Mouse (Mus musculus) forebrain, embryonic 14.5 days (tissue): ENCODE data around the gene Rab11fip3. TPM values are rescaled to one million over a fixed set of nuclear protein-coding genes. Genes with fewer than 3 reads are reported as not detected.

Source experiments
- ATAC-seq: fragments of 200-750 bp; cut with Nextera tagmentation; 2 replicates; pipeline ENCODE4 v1.8.0; 2017; ENCODE audit warnings: mild to moderate bottlenecking, moderate library complexity
- DNase-seq: peaks from one replicate; pipeline ENCODE4 v3.0.0-alpha.2; 2015; ENCODE audit warnings: low spot score
- H3K27ac ChIP-seq: fragments of 300-500 bp; sonication (generic); 2 replicates; pipeline ENCODE4 v1.5.1; 2014; ENCODE audit warnings: low read depth, mild to moderate bottlenecking, control low read depth, low read length, moderate library complexity
- H3K27me3 ChIP-seq: fragments of 300-500 bp; sonication (generic); replicated peaks from 2 replicates; pipeline ENCODE4 v1.6.1; 2014; ENCODE audit warnings: low read length, control low read depth, mixed read lengths; ENCODE audit not compliant: control insufficient read depth, insufficient read depth
- H3K36me3 ChIP-seq: fragments of 300-500 bp; sonication (generic); 2 replicates; pipeline ENCODE4 v1.6.1; 2014; ENCODE audit warnings: low read length, control low read depth; ENCODE audit not compliant: control insufficient read depth, insufficient read depth
- H3K4me1 ChIP-seq: fragments of 300-500 bp; sonication (generic); 2 replicates; pipeline ENCODE4 v1.6.1; 2014; ENCODE audit warnings: antibody characterized with exemption, low read length, control low read depth; ENCODE audit not compliant: control insufficient read depth, insufficient read depth
- H3K4me2 ChIP-seq: fragments of 300-500 bp; sonication (generic); 2 replicates; pipeline ENCODE4 v1.6.1; 2014; ENCODE audit warnings: mild to moderate bottlenecking, control low read depth, low read length
- H3K4me3 ChIP-seq: fragments of 300-500 bp; sonication (generic); 2 replicates; pipeline ENCODE4 v1.5.1; 2014; ENCODE audit warnings: low read depth, low read length, control low read depth
- H3K9ac ChIP-seq: fragments of 300-500 bp; sonication (generic); 2 replicates; pipeline ENCODE4 v1.6.1; 2014; ENCODE audit warnings: mild to moderate bottlenecking, low read length, control low read depth, moderate library complexity
- H3K9me3 ChIP-seq: fragments of 300-500 bp; sonication (generic); replicated peaks from 2 replicates; pipeline ENCODE4 v1.6.1; 2016; ENCODE audit warnings: low read length, control low read depth, mixed read lengths; ENCODE audit not compliant: control insufficient read depth
- WGBS: fragments of 180-500 bp; shearing (Covaris S2); extraction: QIAGEN DNeasy Blood & Tissue Kit; methylation state at CpG from one replicate; pipeline ENCODE4 v1.1.7; 2014; 5-methylcytosine and 5-hydroxymethylcytosine counted together
- polyA plus RNA-seq: library from polyadenylated mRNA; unstranded; fragments of >200 nt; fragmentation: Nextera tagmentation; extraction: Ambion mirVana; gene quantifications from 2 replicates; pipeline ENCODE4 v1.2.1, GENCODE M21; 2014

Rab11fip3 gene
- polyA plus RNA-seq, 1 experiment from 2014 or later: 15.2 TPM

- Histone ChIP-seq H3K9ac (peak overlapping the region; percentile 90), H3K4me2 (peak overlapping the region; percentile 60), H3K27me3 (no peaks in the 10 kb centered on the region), H3K27ac (no peak overlapping the region), H3K4me1 (peaks cover 13% of the 10 kb centered on the region; the same call in 1 of the 2 replicates), H3K4me3 (peak overlapping the region; percentile 90; the same call in 1 of the 2 replicates), H3K36me3 (peaks cover 8% of the 10 kb centered on the region), H3K9me3 (no peaks in the 10 kb centered on the region)
- no peak for DNase-seq
- 97% methylated on average over 1 of the region's 1 CpGs for WGBS
- ATAC-seq: no peak
These were observed 85.3 kb downstream of the Rab11fip3 start for GRCm38 (mm10) chr17:25984066-25984465.

GRCm38 (mm10) chr17:25982913-25983312 lies 86.4 kb downstream of the Rab11fip3 start:
- no peaks in the 10 kb centered on the region for H3K27me3 ChIP-seq
- ATAC-seq (no peak), DNase-seq (no peak)
- no peak overlapping the region for H3K9ac ChIP-seq
- no peak overlapping the region for H3K4me2 ChIP-seq
- H3K9me3 ChIP-seq: no peaks in the 10 kb centered on the region
- H3K27ac ChIP-seq: no peak overlapping the region
- peaks cover 13% of the 10 kb centered on the region; the same call in 1 of the 2 replicates for H3K4me1 ChIP-seq
- H3K4me3 ChIP-seq: no peak overlapping the region
- no peaks in the 10 kb centered on the region; the same call in 1 of the 2 replicates for H3K36me3 ChIP-seq
- 99% methylated on average over 3 of the region's 3 CpGs for WGBS

GRCm38 (mm10) chr17:25980854-25981253 lies 88.5 kb downstream of the Rab11fip3 start:
- Histone ChIP-seq H3K4me1 (peaks cover 10% of the 10 kb centered on the region; the same call in 1 of the 2 replicates), H3K9ac (no peak overlapping the region), H3K27ac (no peak overlapping the region), H3K9me3 (no peaks in the 10 kb centered on the region), H3K4me2 (no peak overlapping the region), H3K36me3 (no peaks in the 10 kb centered on the region), H3K27me3 (no peaks in the 10 kb centered on the region), H3K4me3 (no peak overlapping the region)
- WGBS: 92% methylated on average over 5 of the region's 5 CpGs
- no peak for ATAC-seq
- no peak for DNase-seq

GRCm38 (mm10) chr17:25979829-25980738 lies 89.3 kb downstream of the Rab11fip3 start:
- ATAC-seq (no peak), DNase-seq (no peak)
- no peaks in the 10 kb centered on the region for H3K27me3 ChIP-seq
- H3K9me3 ChIP-seq: no peaks in the 10 kb centered on the region
- H3K4me1 ChIP-seq: peaks cover 10% of the 10 kb centered on the region; the same call in 1 of the 2 replicates
- H3K27ac ChIP-seq: no peak overlapping the region
- no peak overlapping the region for H3K4me2 ChIP-seq
- WGBS: 92% methylated on average over 5 of the region's 5 CpGs
- H3K9ac ChIP-seq: no peak overlapping the region
- H3K4me3 ChIP-seq: no peak overlapping the region
- no peaks in the 10 kb centered on the region for H3K36me3 ChIP-seq

- 90% methylated on average over 4 of the region's 4 CpGs for WGBS
- no peak overlapping the region for H3K4me3 ChIP-seq
- ATAC-seq (no peak), DNase-seq (no peak)
- no peak overlapping the region for H3K4me2 ChIP-seq
- no peaks in the 10 kb centered on the region for H3K4me1 ChIP-seq
- H3K9ac ChIP-seq: no peak overlapping the region
- H3K36me3 ChIP-seq: 0 out of 2 replicates have a peak, but pooled peaks cover 7% of the 10 kb centered on the region
- H3K9me3 ChIP-seq: no peaks in the 10 kb centered on the region
- H3K27me3 ChIP-seq: no peaks in the 10 kb centered on the region
- H3K27ac ChIP-seq: no peak overlapping the region
These were observed 98.2 kb downstream of the Rab11fip3 start for GRCm38 (mm10) chr17:25970954-25971707.

GRCm38 (mm10) chr17:25970448-25970847 lies 98.9 kb downstream of the Rab11fip3 start:
- ATAC-seq (no peak), DNase-seq (peak; percentile 16)
- no peak overlapping the region for H3K4me2 ChIP-seq
- H3K27me3 ChIP-seq: no peaks in the 10 kb centered on the region
- no peak overlapping the region for H3K9ac ChIP-seq
- no peaks in the 10 kb centered on the region for H3K9me3 ChIP-seq
- 0 out of 2 replicates have a peak, but pooled peaks cover 7% of the 10 kb centered on the region for H3K36me3 ChIP-seq
- no peak overlapping the region for H3K4me3 ChIP-seq
- no peak overlapping the region for H3K27ac ChIP-seq
- 86% methylated on average over 9 of the region's 9 CpGs for WGBS
- H3K4me1 ChIP-seq: no peaks in the 10 kb centered on the region

- Histone ChIP-seq H3K36me3 (peaks cover 17% of the 10 kb centered on the region; the same call in 1 of the 2 replicates), H3K4me3 (no peak overlapping the region), H3K9ac (no peak overlapping the region), H3K9me3 (no peaks in the 10 kb centered on the region), H3K4me1 (no peaks in the 10 kb centered on the region), H3K27me3 (no peaks in the 10 kb centered on the region), H3K27ac (no peak overlapping the region), H3K4me2 (no peak overlapping the region)
- WGBS: 76% methylated on average over 1 of the region's 1 CpGs
- DNase-seq (no peak), ATAC-seq (no peak)
These were observed 101.2 kb downstream of the Rab11fip3 start for GRCm38 (mm10) chr17:25968176-25968575.

- WGBS: 78% methylated on average over 3 of the region's 3 CpGs
- H3K9me3 ChIP-seq: no peaks in the 10 kb centered on the region
These were observed 101.7 kb downstream of the Rab11fip3 start for GRCm38 (mm10) chr17:25967652-25968051.

More at GRCm38 (mm10) chr17:25967652-25968051, 101.7 kb downstream of the Rab11fip3 start:
- Histone ChIP-seq H3K4me1 (no peaks in the 10 kb centered on the region), H3K36me3 (peaks cover 17% of the 10 kb centered on the region; the same call in 1 of the 2 replicates), H3K4me2 (no peak overlapping the region), H3K27ac (no peak overlapping the region), H3K4me3 (no peak overlapping the region), H3K9ac (no peak overlapping the region), H3K27me3 (no peaks in the 10 kb centered on the region)
- DNase-seq (no peak), ATAC-seq (no peak)
